Mouse (Mus musculus) hindlimb bud, embryonic 11.5 days (tissue): ENCODE measurements at regions not wholly inside any gene's neighbourhood (a gene's known extent, or its start where the extent isn't known, plus 50 kb on each side); places are given as distances from the start of the nearest gene placed in this dataset.

Experiments used
- DNase-seq: peaks from one replicate; pipeline ENCODE4 v3.0.0-alpha.2; 2012; ENCODE audit warnings: low read depth, low spot score; ENCODE audit errors: extremely low spot score

GRCm38 (mm10) chr15:51635129-51635920 is 2249.4 kb upstream of the Gm7489 start:
- no peak for DNase-seq

- no peak for DNase-seq
These were observed 2247.1 kb upstream of the Gm7489 start for GRCm38 (mm10) chr15:51637570-51637969.

GRCm38 (mm10) chr15:51643772-51644311 is 2240.9 kb upstream of the Gm7489 start:
- DNase-seq: no peak

- DNase-seq: no peak
These were observed 2238.4 kb upstream of the Gm7489 start for GRCm38 (mm10) chr15:51646304-51646703.

- DNase-seq: no peak
These were observed 2232.2 kb upstream of the Gm7489 start for GRCm38 (mm10) chr15:51652497-51652896.

- DNase-seq: no peak
These were observed 2227.1 kb upstream of the Gm7489 start for GRCm38 (mm10) chr15:51657621-51658020.

- peak; percentile 14 for DNase-seq
These were observed 2216.4 kb upstream of the Gm7489 start for GRCm38 (mm10) chr15:51668340-51668739.

- no peak for DNase-seq
These were observed 2212.9 kb upstream of the Gm7489 start for GRCm38 (mm10) chr15:51671667-51672372.

- no peak for DNase-seq
These were observed 2211.2 kb upstream of the Gm7489 start for GRCm38 (mm10) chr15:51673483-51673882.

GRCm38 (mm10) chr15:51675291-51675690 is 2209.4 kb upstream of the Gm7489 start:
- no peak for DNase-seq

- DNase-seq: no peak
These were observed 2208.0 kb upstream of the Gm7489 start for GRCm38 (mm10) chr15:51676694-51677093.

- DNase-seq: no peak
These were observed 2207.4 kb upstream of the Gm7489 start for GRCm38 (mm10) chr15:51677266-51677665.

- DNase-seq: peak; percentile 18
These were observed 2205.4 kb upstream of the Gm7489 start for GRCm38 (mm10) chr15:51679186-51679902.

GRCm38 (mm10) chr15:51680494-51680893 is 2204.2 kb upstream of the Gm7489 start:
- DNase-seq: no peak

- DNase-seq: no peak
These were observed 2203.5 kb upstream of the Gm7489 start for GRCm38 (mm10) chr15:51681191-51681590.

- no peak for DNase-seq
These were observed 2202.4 kb upstream of the Gm7489 start for GRCm38 (mm10) chr15:51682331-51682730.

GRCm38 (mm10) chr15:51687007-51687540 is 2197.6 kb upstream of the Gm7489 start:
- DNase-seq: no peak

GRCm38 (mm10) chr15:51689498-51689897 is 2195.2 kb upstream of the Gm7489 start:
- no peak for DNase-seq

- no peak for DNase-seq
These were observed 2192.0 kb upstream of the Gm7489 start for GRCm38 (mm10) chr15:51692671-51693070.

- no peak for DNase-seq
These were observed 2188.2 kb upstream of the Gm7489 start for GRCm38 (mm10) chr15:51696344-51697016.

GRCm38 (mm10) chr15:51704198-51704597 is 2180.5 kb upstream of the Gm7489 start:
- DNase-seq: no peak
